Mouse (Mus musculus): ENCODE measurements around the gene Selp. TPM values are rescaled to one million over a fixed set of nuclear protein-coding genes. Genes with fewer than 3 reads are reported as not detected.

Selp gene
- total RNA-seq (2012; rRNA removed): not detected in 2 replicates
- polyA plus RNA-seq (2012; ENCODE audit: insufficient read depth in 1 of 2, insufficient read length in 2 of 2, low read depth in 1 of 2, low replicate concordance in 2 of 2, missing spikeins in 1 of 2): not detected

DNA sequence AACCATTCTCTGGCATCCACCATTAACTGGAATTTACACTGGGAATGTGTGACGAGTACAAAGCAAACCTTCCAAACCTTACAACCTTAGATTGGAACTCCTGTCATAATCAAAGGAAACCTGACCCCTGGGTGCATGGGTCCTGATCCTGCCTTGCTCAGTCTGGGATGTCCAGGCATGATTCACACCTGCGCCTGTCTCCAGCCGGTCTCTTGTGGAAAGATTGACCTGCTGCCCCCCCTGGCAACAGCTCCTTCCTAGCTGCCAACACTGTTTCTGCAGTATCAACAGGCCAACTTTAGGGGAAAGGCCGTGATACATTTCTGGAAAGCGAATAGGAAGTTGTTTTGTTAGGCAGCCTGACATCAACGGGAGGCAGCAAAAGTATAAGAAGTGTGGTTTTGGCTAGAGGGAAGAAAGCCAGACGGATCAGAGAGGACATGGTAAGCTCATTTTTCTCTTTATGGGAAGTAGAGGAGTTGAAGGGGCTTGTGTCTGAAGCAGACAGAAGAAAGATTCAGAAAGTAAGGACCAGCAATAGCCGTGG lies at the start of gene Selp:
Gene Selp (plus strand): TSS at position 318 of the 547 bp plus-strand sequence.
- Histone ChIP-seq H3K36me3 (ENCODE audit: control insufficient read depth in 1 of 2, insufficient read depth in 2 of 2, low read length in 2 of 2) (no peaks in the 10 kb centered on the region), H3K9ac (ENCODE audit: control insufficient read depth, low read depth, low read length, poor library complexity, severe bottlenecking) (no peak within 1 kb of the TSS), H3K27me3 (ENCODE audit: control insufficient read depth in 1 of 2, insufficient read depth in 2 of 2, low read length in 2 of 2) (peaks cover 2% of the 10 kb centered on the region in 2 experiments; a peak in 3 of 4 replicates), H3K79me2 (ENCODE audit: control insufficient read depth, insufficient read depth, low read length, poor library complexity) (no peaks in the 10 kb centered on the region), H3K9me3 (replicated peaks; ENCODE audit: insufficient read depth, low read length) (no peaks in the 10 kb centered on the region), H3K4me3 (ENCODE audit: control insufficient read depth in 1 of 2, insufficient read depth in 1 of 2, low read depth in 2 of 2, low read length in 2 of 2) (no peak within 1 kb of the TSS), H3K4me1 (ENCODE audit: control insufficient read depth in 1 of 2, insufficient read depth in 2 of 2, low read length in 2 of 2) (no peaks in the 10 kb centered on the region), H3K27ac (ENCODE audit: control insufficient read depth, low read depth, low read length) (no peak within 1 kb of the TSS)
- TF ChIP-seq USF2 (IDR thresholded peaks at IDR 0.05; ENCODE audit: borderline replicate concordance in 1 of 2, insufficient read depth in 1 of 2, low read depth in 1 of 2, low read length in 2 of 2): no peak
- no peak for TF ChIP-seq CHD1 (IDR thresholded peaks at IDR 0.05; ENCODE audit: low read depth, low read length)
- DNase-seq (ENCODE audit: low read depth, low spot score): no peak

DNA sequence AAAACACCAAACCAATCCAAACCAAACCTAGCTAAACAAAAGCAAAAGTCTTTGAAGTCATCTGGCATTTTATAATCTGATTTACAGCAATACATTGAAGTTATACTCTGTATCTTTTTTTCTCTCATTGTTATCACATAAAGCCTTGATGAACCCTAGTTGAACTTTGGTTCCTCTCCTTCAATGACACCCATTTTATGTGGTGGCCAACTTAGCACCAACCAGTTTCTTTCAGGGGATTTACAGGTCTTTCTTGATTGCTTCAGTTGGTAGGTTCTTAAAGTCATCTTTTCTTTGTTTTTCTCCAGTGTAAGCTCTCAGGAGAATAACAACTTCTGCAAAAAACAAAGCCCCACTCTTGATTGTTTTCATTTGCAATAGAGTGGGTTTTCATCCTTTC lies 45.8 kb upstream of the Selp start:
- Histone ChIP-seq H3K27ac (ENCODE audit: control insufficient read depth, low read depth, low read length) (no peak overlapping the region), H3K4me1 (ENCODE audit: control insufficient read depth in 1 of 2, insufficient read depth in 2 of 2, low read length in 2 of 2) (peaks cover 9 to 10% of the 10 kb centered on the region in 2 experiments), H3K36me3 (ENCODE audit: control insufficient read depth in 1 of 2, insufficient read depth in 2 of 2, low read length in 2 of 2) (peaks cover 0 to 7% of the 10 kb centered on the region in 2 experiments; a peak in 2 of 4 replicates), H3K79me2 (ENCODE audit: control insufficient read depth, insufficient read depth, low read length, poor library complexity) (no peaks in the 10 kb centered on the region), H3K4me3 (ENCODE audit: control insufficient read depth in 1 of 2, insufficient read depth in 1 of 2, low read depth in 2 of 2, low read length in 2 of 2) (no peak overlapping the region), H3K27me3 (ENCODE audit: control insufficient read depth in 1 of 2, insufficient read depth in 2 of 2, low read length in 2 of 2) (no peaks in the 10 kb centered on the region; a peak in 1 of 4 replicates), H3K9me3 (replicated peaks; ENCODE audit: insufficient read depth, low read length) (no peaks in the 10 kb centered on the region), H3K9ac (ENCODE audit: control insufficient read depth, low read depth, low read length, poor library complexity, severe bottlenecking) (no peak overlapping the region)
- no peak for TF ChIP-seq CHD1 (IDR thresholded peaks at IDR 0.05; ENCODE audit: low read depth, low read length)
- TF ChIP-seq MXI1 (IDR thresholded peaks at IDR 0.05; ENCODE audit: low read depth, low read length): no peak
- TF ChIP-seq GATA1 (IDR thresholded peaks at IDR 0.05; ENCODE audit: low read depth, low read length): no peak
- TF ChIP-seq POLR2A (IDR thresholded peaks at IDR 0.05; ENCODE audit: control insufficient read depth in 1 of 2, insufficient read depth in 1 of 2, low read depth in 1 of 2, low read length in 2 of 2, poor library complexity in 1 of 2): no peak
- no peak for TF ChIP-seq KAT2A (conservative IDR thresholded peaks at IDR 0.05; ENCODE audit: low read depth, low read length)
- no peak for TF ChIP-seq CTCF (IDR thresholded peaks at IDR 0.05 in 2 of 3, conservative IDR thresholded peaks at IDR 0.05 in 1 of 3; ENCODE audit: control insufficient read depth in 1 of 3, insufficient read depth in 1 of 3, low read depth in 2 of 3, low read length in 3 of 3, poor library complexity in 1 of 3, severe bottlenecking in 1 of 3)
- TF ChIP-seq NELFE (IDR thresholded peaks at IDR 0.05; ENCODE audit: low read depth, low read length): no peak
- no peak for TF ChIP-seq TCF12 (IDR thresholded peaks at IDR 0.05; ENCODE audit: low read depth, low read length)
- TF ChIP-seq GABPA (IDR thresholded peaks at IDR 0.05; ENCODE audit: low read depth, low read length): no peak
- no peak for TF ChIP-seq ZMIZ1 (IDR thresholded peaks at IDR 0.05; ENCODE audit: low read depth, low read length)
- TF ChIP-seq ELF1 (IDR thresholded peaks at IDR 0.05; ENCODE audit: low read depth, low read length): no peak
- TF ChIP-seq HCFC1 (IDR thresholded peaks at IDR 0.05; ENCODE audit: low read depth, low read length): no peak
- no peak for TF ChIP-seq RAD21 (IDR thresholded peaks at IDR 0.05; ENCODE audit: low read depth, low read length)
- no peak for TF ChIP-seq USF1 (IDR thresholded peaks at IDR 0.05; ENCODE audit: low read depth, low read length)
- TF ChIP-seq MEF2A (IDR thresholded peaks at IDR 0.05; ENCODE audit: extremely low read depth, insufficient replicate concordance, low read depth, low read length, poor library complexity, severe bottlenecking): no peak
- no peak for TF ChIP-seq UBTF (IDR thresholded peaks at IDR 0.05; ENCODE audit: borderline replicate concordance, insufficient read depth, low read depth, low read length)
- TF ChIP-seq JUND (IDR thresholded peaks at IDR 0.05; ENCODE audit: low read depth, low read length): no peak
- DNase-seq (ENCODE audit: low read depth, low spot score): no peak

Measured in MEL (cell line).